In genomic region chr19:40830198-40830597, GRCm38 (mm10) we compare ENCODE assay signal across 8 mouse cellular contexts. TPM values are rescaled to one million over a fixed set of nuclear protein-coding genes. Genes with fewer than 3 reads are reported as not detected.
DNase-seq lines count a peak whose midpoint lies in the region; ATAC-seq and TF ChIP-seq lines count a peak whose summit lies in the region.

No protein-coding gene starts in this region.

- H3K27ac ChIP-seq in kidney, embryonic 14.5 days (ENCODE audit: low read depth, low read length) = no peak overlapping the region
- no peak overlapping the region for H3K27ac ChIP-seq in bone marrow macrophage, adult 2 months (ENCODE audit: insufficient read depth, low read depth, low read length)
- peak overlapping the region; percentile 94; the same call in 1 of the 2 replicates for H3K27ac ChIP-seq in hindbrain, embryonic 11.5 days (ENCODE audit: low read depth, low read length)
- peak overlapping the region; percentile 96 for H3K27ac ChIP-seq in midbrain, embryonic 13.5 days

- 50% methylated on average over 7 of the region's 7 CpGs for WGBS in kidney, embryonic 14.5 days
- 63% methylated on average over 7 of the region's 7 CpGs for WGBS in hindbrain, embryonic 11.5 days
- 64% methylated on average over 7 of the region's 7 CpGs for WGBS in midbrain, embryonic 13.5 days

- H3K4me3 ChIP-seq in kidney, embryonic 14.5 days (ENCODE audit: low read length) = peak overlapping the region; percentile 90
- H3K4me3 ChIP-seq in bone marrow macrophage, adult 2 months (ENCODE audit: insufficient read depth, low read length) = peak overlapping the region; percentile 77
- H3K4me3 ChIP-seq in hindbrain, embryonic 11.5 days (ENCODE audit: low read depth, low read length) = peak overlapping the region; percentile 89
- peak overlapping the region; percentile 66 for H3K4me3 ChIP-seq in midbrain, embryonic 13.5 days (replicated peaks)

- DNase-seq in kidney, adult 8-10 months = no peak
- DNase-seq in hindbrain, embryonic 11.5 days (ENCODE audit: low spot score) = no peak
- DNase-seq in layer of hippocampus, postnatal 25 days (ENCODE audit: extremely low spot score in 1 of 2, low spot score in 1 of 2) = no peak
- DNase-seq in layer of hippocampus, postnatal 10 days (ENCODE audit: low spot score in 2 of 2) = no peak
- no peak for DNase-seq in frontal cortex, postnatal 10 days (ENCODE audit: low spot score in 2 of 2)

- H3K36me3 ChIP-seq in kidney, embryonic 14.5 days (ENCODE audit: control insufficient read depth, insufficient read depth, low read length) = no peaks in the 10 kb centered on the region
- H3K36me3 ChIP-seq in hindbrain, embryonic 11.5 days (ENCODE audit: control insufficient read depth, insufficient read depth, low read length) = no peaks in the 10 kb centered on the region
- no peaks in the 10 kb centered on the region for H3K36me3 ChIP-seq in midbrain, embryonic 13.5 days

- H3K9me3 ChIP-seq in kidney, embryonic 14.5 days (ENCODE audit: control insufficient read depth, low read length) = no peaks in the 10 kb centered on the region
- no peaks in the 10 kb centered on the region for H3K9me3 ChIP-seq in hindbrain, embryonic 11.5 days (ENCODE audit: control insufficient read depth, low read length)
- H3K9me3 ChIP-seq in midbrain, embryonic 13.5 days = no peaks in the 10 kb centered on the region

- no peak for ATAC-seq in kidney, embryonic 14.5 days (ENCODE audit: low FRiP score, low TSS enrichment)
- ATAC-seq in hindbrain, embryonic 11.5 days (ENCODE audit: low FRiP score) = no peak
- ATAC-seq in midbrain, embryonic 13.5 days = no peak

- no peak for TF ChIP-seq CTCF in bone marrow macrophage, adult 2 months (IDR thresholded peaks at IDR 0.05; ENCODE audit: low read depth, low read length)

- peak overlapping the region; percentile 76 for H3K4me2 ChIP-seq in kidney, embryonic 14.5 days (replicated peaks; ENCODE audit: low read depth, low read length)
- H3K4me2 ChIP-seq in hindbrain, embryonic 11.5 days (replicated peaks; ENCODE audit: low read depth, low read length) = peak overlapping the region; percentile 59
- H3K4me2 ChIP-seq in midbrain, embryonic 13.5 days (replicated peaks) = peak overlapping the region; percentile 79

- H3K27me3 ChIP-seq in kidney, embryonic 14.5 days (ENCODE audit: control insufficient read depth, insufficient read depth, low read length) = no peaks in the 10 kb centered on the region
- H3K27me3 ChIP-seq in hindbrain, embryonic 11.5 days (ENCODE audit: control insufficient read depth, insufficient read depth, low read length) = no peaks in the 10 kb centered on the region
- no peaks in the 10 kb centered on the region for H3K27me3 ChIP-seq in midbrain, embryonic 13.5 days

- H3K4me1 ChIP-seq in kidney, embryonic 14.5 days (ENCODE audit: control insufficient read depth, insufficient read depth, low read length) = peaks cover 15% of the 10 kb centered on the region
- H3K4me1 ChIP-seq in bone marrow macrophage, adult 2 months (ENCODE audit: control insufficient read depth, insufficient read depth, low read length) = peaks cover 4% of the 10 kb centered on the region; the same call in 1 of the 2 replicates
- no peaks in the 10 kb centered on the region; the same call in 1 of the 2 replicates for H3K4me1 ChIP-seq in hindbrain, embryonic 11.5 days (replicated peaks; ENCODE audit: control insufficient read depth, insufficient read depth, low read length)
- H3K4me1 ChIP-seq in midbrain, embryonic 13.5 days (replicated peaks) = peaks cover 40% of the 10 kb centered on the region

- peak overlapping the region; percentile 99; the same call in 1 of the 2 replicates for H3K9ac ChIP-seq in kidney, embryonic 14.5 days (ENCODE audit: low read depth, low read length)
- H3K9ac ChIP-seq in hindbrain, embryonic 11.5 days (ENCODE audit: low read depth, low read length) = peak overlapping the region; percentile 99
- peak overlapping the region; percentile 97 for H3K9ac ChIP-seq in midbrain, embryonic 13.5 days (replicated peaks)

- TF ChIP-seq POLR2A in bone marrow macrophage, adult 2 months (IDR thresholded peaks at IDR 0.05; ENCODE audit: borderline replicate concordance, low read depth, low read length) = no peak

RNA-seq across cellular contexts. Expression of gene Ccnj, which starts 0.9 kb away (rescaled TPM):
- polyA plus RNA-seq in kidney, embryonic 14.5 days (2014; fragmentation: Nextera tagmentation; extraction: Ambion mirVana) = 6.7 and 13.4 TPM in 2 replicates
- polyA plus RNA-seq in bone marrow macrophage, adult 2 months (2012; ENCODE audit: insufficient read depth, insufficient read length, missing spikeins) = 3.6 and 3.8 TPM in 2 replicates
- 30.9 and 40.8 TPM in 2 replicates for polyA plus RNA-seq in hindbrain, embryonic 11.5 days (2014; fragmentation: Nextera tagmentation; extraction: Ambion mirVana)
- 27.8 and 30.0 TPM in 2 replicates for polyA plus RNA-seq in midbrain, embryonic 13.5 days (2015; fragmentation: Nextera tagmentation; extraction: Ambion mirVana)
- total RNA-seq in layer of hippocampus, postnatal 25 days (2021) = 1 to 10 TPM; 8.4 TPM
- total RNA-seq in layer of hippocampus, postnatal 10 days (2021) = 10 to 100 TPM in 1 of 2 experiments, 1 to 10 TPM in 1; 9.4 to 10.3 TPM

Comparison
In these comparisons a context has a peak if more than half of its experiments do, and no peak if none do; other contexts are left out.
1. H3K27ac ChIP-seq: peak in hindbrain, embryonic 11.5 days (single experiment) and midbrain, embryonic 13.5 days (single experiment); none in kidney, embryonic 14.5 days (single experiment) and bone marrow macrophage, adult 2 months (single experiment).
2. Peak in every context shown above with its lines, with median percentiles within 50 percentile points of each other: H3K4me2 ChIP-seq, H3K4me3 ChIP-seq and H3K9ac ChIP-seq.